Mouse (Mus musculus) liver, adult 2 months (tissue): ENCODE measurements around the gene Tsacc. TPM values are rescaled to one million over a fixed set of nuclear protein-coding genes. Genes with fewer than 3 reads are reported as not detected.
"Not testable (repeated sequence)": the region's sequence is repeated elsewhere in the genome, so short reads cannot be mapped to it uniquely, and the experiment has no call there.

Experiments used
- DNase-seq: peaks from one replicate; pipeline ENCODE4 v3.0.0-alpha.2; 2011; ENCODE audit warnings: low read depth, low spot score; ENCODE audit errors: extremely low read depth
- H3K27ac ChIP-seq: fragments of 200-500 bp; replicated peaks from 2 replicates; pipeline ENCODE4 v1.5.1; 2012; ENCODE audit warnings: low read depth, mild to moderate bottlenecking, control low read depth, inconsistent platforms, low read length; ENCODE audit not compliant: insufficient read depth
- H3K27me3 ChIP-seq: fragments of 200-500 bp; 2 replicates; pipeline ENCODE4 v1.6.1; 2012; ENCODE audit warnings: mild to moderate bottlenecking, moderate library complexity, low read length, inconsistent platforms; ENCODE audit not compliant: control insufficient read depth, insufficient read depth
- H3K36me3 ChIP-seq: fragments of 200-500 bp; 2 replicates; pipeline ENCODE4 v1.6.1; 2012; ENCODE audit warnings: low read length, inconsistent platforms; ENCODE audit not compliant: control insufficient read depth, insufficient read depth
- H3K4me1 ChIP-seq: fragments of 200-500 bp; 2 replicates; pipeline ENCODE4 v1.6.1; 2011; ENCODE audit warnings: low read length; ENCODE audit not compliant: control insufficient read depth, insufficient read depth
- H3K4me3 ChIP-seq: fragments of 200-500 bp; 2 replicates; pipeline ENCODE4 v1.5.1; 2011; ENCODE audit warnings: low read depth, mild to moderate bottlenecking, control low read depth, low read length, moderate library complexity; ENCODE audit not compliant: insufficient read depth
- H3K79me2 ChIP-seq: fragments of 200-500 bp; 2 replicates; pipeline ENCODE4 v1.6.1; 2012; ENCODE audit warnings: inconsistent platforms, mild to moderate bottlenecking, low read length, moderate library complexity; ENCODE audit not compliant: control insufficient read depth, insufficient read depth
- H3K9ac ChIP-seq: fragments of 200-500 bp; 2 replicates; pipeline ENCODE4 v1.6.1; 2012; ENCODE audit warnings: low read depth, mild to moderate bottlenecking, control low read depth, inconsistent platforms, low read length
- CTCF ChIP-seq: fragments of 200-500 bp; IDR thresholded peaks from 2 replicates; pipeline ENCODE4 v1.5.1; 2011; ENCODE audit warnings: low read depth, low read length, control low read depth
- POLR2A ChIP-seq: fragments of 200-500 bp; IDR thresholded peaks from 2 replicates; pipeline ENCODE4 v1.6.1; 2011; ENCODE audit warnings: low read length, control low read depth; ENCODE audit not compliant: insufficient read depth; ENCODE audit errors: extremely low read depth
- WGBS: fragments of 180-500 bp; shearing (Covaris S2); methylation state at CpG from one replicate; pipeline ENCODE4 v1.1.7; 2018; 5-methylcytosine and 5-hydroxymethylcytosine counted together
- polyA plus RNA-seq: library from polyadenylated mRNA; depleted of rRNA; stranded (reverse); fragments of >200 nt; gene quantifications from 2 replicates; pipeline ENCODE4 v1.2.3, GENCODE M21; 2012
- total RNA-seq: library from RNA; depleted of rRNA; stranded (reverse); fragments of >200 nt; gene quantifications from 2 replicates; pipeline ENCODE4 v1.2.3, GENCODE M21; 2014

Gene Tsacc
- total and polyA plus RNA-seq, 2 experiments: 3.4 to 4.3 TPM

DNA sequence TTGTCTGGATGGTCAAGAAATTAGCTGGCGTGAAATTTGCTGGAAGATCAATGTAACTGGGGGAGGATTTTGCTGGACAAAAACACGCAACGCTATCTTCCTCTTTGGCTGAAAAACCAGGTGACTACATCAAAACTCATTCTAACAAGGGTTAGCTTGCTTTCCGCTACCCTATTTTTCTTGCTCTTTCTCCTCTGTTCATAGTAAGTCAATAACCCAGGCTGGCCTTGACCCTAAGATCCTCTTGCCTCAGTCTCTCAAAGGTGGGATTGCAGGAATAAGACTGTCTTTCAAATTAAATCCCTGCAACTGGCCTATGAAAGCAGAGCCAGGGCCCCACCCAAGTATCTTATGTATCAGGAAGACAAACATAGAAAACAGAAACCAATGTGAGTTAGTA is 9.7 kb downstream of the Tsacc start, which contains the start of gene Gm38392:
Gene Gm38392 (minus strand): TSS at position 101 of the 400 bp plus-strand sequence.
- no peaks in the 10 kb centered on the region for H3K36me3 ChIP-seq
- no peaks in the 10 kb centered on the region for H3K4me1 ChIP-seq
- H3K9ac ChIP-seq: no peak within 1 kb of the TSS
- WGBS: 96% methylated on average over 4 of the region's 4 CpGs
- TF ChIP-seq CTCF (no peak), POLR2A (no peak)
- no peak for DNase-seq
- H3K27me3 ChIP-seq: no peaks in the 10 kb centered on the region
- H3K27ac ChIP-seq: no peak within 1 kb of the TSS
- H3K4me3 ChIP-seq: no peak within 1 kb of the TSS
- H3K79me2 ChIP-seq: no peaks in the 10 kb centered on the region

DNA sequence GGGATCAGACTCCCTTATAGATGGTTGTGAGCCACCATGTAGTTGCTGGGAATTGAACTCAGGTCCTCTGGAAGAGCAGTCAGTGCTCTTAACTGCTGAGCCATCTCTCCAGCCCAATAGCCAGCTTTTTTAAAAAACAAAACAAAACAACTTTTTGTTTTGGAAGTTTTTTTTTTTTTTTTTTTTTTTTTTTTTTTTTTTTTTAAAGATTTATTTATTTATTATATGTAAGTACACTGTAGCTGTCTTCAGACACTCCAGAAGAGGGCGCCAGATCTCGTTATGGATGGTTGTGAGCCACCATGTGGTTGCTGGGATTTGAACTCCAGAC is 11.3 kb downstream of the Tsacc start:
- 40% methylated on average over 1 of the region's 2 CpGs for WGBS
- not testable (repeated sequence) for H3K27ac ChIP-seq, H3K79me2 ChIP-seq, H3K36me3 ChIP-seq, H3K9ac ChIP-seq, H3K4me1 ChIP-seq, H3K27me3 ChIP-seq, DNase-seq, H3K4me3 ChIP-seq

DNA sequence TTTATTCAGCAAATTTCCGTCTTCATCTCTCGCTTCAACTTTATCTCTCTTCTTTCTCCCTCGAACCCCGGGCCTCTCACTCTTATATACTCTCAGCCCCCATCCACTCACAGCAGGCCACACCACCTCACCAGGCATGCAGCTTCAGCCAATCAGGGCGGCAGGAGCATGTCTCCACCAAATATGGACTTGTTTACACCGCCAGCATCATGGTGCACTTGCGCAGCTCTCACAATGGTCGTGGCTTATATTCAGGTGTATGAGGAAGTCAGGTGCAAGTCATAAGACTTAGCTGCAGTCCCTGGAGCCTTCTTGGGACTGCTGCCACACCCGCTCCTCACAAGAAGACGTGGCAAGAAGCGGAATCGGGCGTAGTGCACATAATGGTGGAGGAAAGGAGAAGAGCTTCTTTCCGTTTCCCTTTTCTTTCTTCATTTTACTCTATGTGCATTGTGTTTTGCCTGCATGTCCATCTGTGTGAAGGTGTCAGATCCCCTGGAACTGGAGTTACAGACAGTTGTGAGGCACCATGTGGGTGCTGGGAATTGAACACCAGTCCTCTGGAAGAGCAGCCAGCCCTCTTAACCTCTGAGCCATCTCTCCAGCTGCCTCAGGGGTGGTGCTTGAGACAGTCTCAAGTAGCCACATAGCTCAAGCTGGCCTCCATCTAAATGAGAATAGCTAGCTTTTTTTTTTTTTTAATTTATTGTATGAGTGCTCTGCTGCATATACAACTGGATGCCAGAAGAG is 11.8 kb downstream of the Tsacc start:
- not testable (repeated sequence) for H3K4me1 ChIP-seq, H3K9ac ChIP-seq, H3K27ac ChIP-seq, H3K27me3 ChIP-seq, DNase-seq, H3K36me3 ChIP-seq, H3K79me2 ChIP-seq, H3K4me3 ChIP-seq
- 96% methylated on average over 14 of the region's 14 CpGs for WGBS

DNA sequence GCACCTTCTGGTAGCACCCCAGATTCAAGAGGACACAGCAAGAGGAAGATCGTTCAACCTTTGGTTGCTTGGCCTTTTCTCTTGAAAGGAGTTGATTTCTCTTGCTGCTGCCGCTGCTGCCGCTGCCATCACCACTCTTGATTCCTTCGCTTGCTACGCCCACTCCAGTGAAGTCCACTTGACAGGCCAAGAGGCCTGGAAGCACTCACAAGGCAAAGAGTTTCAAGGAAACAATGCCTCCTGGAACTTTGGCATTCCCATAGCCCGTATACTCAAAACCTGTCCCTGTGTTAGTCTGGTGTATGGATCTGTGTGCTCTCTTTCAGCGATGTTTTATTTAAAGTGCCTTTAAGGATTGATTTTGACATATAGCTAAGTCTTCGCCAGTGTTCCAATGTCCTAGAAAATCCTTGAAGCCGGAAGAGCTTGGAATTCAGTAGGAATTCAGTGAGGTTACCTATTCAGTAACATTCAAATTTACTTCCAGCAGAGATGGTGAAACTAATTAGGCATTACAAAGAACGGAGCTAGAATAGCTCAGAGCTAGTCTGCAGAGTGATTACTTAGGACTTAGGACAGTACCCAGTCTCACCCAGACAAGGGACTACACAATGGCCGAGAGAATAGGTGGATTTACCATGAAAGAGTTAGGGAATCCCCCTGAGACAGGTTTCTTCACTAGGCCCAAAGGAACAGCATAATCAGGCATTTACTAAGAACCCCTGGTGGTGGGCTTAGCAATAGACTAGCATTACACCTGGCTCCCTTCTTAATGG is 15.5 kb downstream of the Tsacc start:
- DNase-seq: not testable (repeated sequence)

DNA sequence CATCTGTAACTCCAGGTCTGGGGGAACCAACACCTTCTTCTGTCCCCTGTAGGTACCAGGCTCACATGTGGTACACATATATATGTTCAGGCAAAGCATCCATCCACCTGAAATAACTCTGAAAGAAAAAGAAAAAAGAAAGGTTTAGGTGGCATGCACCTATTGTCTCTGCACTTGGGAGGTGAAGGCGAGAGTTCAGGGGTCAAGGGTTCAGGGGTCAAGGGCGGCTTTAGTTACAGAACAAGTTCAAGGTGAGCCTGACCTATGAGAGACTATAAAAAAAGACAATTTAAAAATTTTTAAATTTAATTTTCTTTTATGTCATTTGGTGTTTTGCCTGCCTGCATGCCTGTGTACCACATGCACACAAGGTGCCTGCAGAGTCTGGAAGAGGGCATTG is 16.8 kb downstream of the Tsacc start:
- H3K27ac ChIP-seq: no peak overlapping the region
- no peaks in the 10 kb centered on the region for H3K4me1 ChIP-seq
- TF ChIP-seq POLR2A: no peak
- TF ChIP-seq CTCF: no peak
- H3K27me3 ChIP-seq: no peaks in the 10 kb centered on the region
- 78% methylated on average over 2 of the region's 2 CpGs for WGBS
- H3K79me2 ChIP-seq: no peaks in the 10 kb centered on the region
- no peak for DNase-seq
- no peak overlapping the region for H3K4me3 ChIP-seq
- H3K9ac ChIP-seq: no peak overlapping the region
- no peaks in the 10 kb centered on the region for H3K36me3 ChIP-seq

More for the DNA sequence above, 15.5 kb downstream of the Tsacc start:
- not testable (repeated sequence) for H3K27me3 ChIP-seq, H3K9ac ChIP-seq, H3K27ac ChIP-seq, H3K4me3 ChIP-seq, H3K36me3 ChIP-seq, H3K79me2 ChIP-seq, H3K4me1 ChIP-seq
- 83% methylated on average over 11 of the region's 11 CpGs for WGBS

DNA sequence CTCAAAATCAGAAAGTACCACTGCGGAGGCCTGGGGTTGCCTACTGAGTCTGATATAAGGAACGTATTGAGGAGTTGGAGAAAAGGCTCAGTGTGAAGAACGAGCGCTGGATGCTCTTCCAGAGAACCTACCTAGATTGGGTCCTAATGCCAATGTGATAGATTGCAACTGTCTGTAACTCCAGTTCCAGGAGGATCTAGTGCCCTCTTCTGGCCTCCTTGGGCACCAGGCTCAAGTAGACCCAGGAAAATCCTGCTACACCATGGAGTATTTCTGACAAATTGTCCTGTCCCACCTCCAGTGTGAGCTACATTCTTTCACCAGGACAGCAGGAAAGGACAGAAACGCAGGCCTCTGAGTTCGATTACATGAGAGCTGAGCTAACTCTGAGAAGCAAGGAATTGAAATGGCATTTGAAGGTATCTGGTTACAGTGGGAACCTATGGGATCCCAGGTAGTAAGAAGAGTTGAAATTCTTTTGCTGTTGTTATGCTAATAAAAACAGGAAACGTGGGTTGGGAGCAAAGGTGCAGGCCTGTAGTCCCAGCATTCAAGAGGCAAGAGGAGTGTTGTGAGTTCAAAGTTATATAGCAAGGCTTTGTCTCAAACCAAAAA is 20.2 kb downstream of the Tsacc start:
- Histone ChIP-seq H3K27ac (no peak overlapping the region), H3K9ac (no peak overlapping the region), H3K27me3 (no peaks in the 10 kb centered on the region), H3K4me1 (no peaks in the 10 kb centered on the region), H3K79me2 (no peaks in the 10 kb centered on the region), H3K36me3 (no peaks in the 10 kb centered on the region), H3K4me3 (no peak overlapping the region)
- DNase-seq: peak; percentile 26
- TF ChIP-seq POLR2A (no peak), CTCF (peak; percentile 64)
- 45% methylated on average over 7 of the region's 7 CpGs for WGBS
